Mouse (Mus musculus) MEL (cell line): ENCODE results near the gene Tnfaip2.

Source experiments
- BHLHE40 ChIP-seq: IDR thresholded peaks from 2 replicates; pipeline ENCODE4 v1.6.1; 2012; ENCODE audit warnings: low read depth, mild to moderate bottlenecking, inconsistent platforms, low read length, improper control_type of control experiment, borderline replicate concordance
- CHD2 ChIP-seq: IDR thresholded peaks from 2 replicates; pipeline ENCODE4 v1.6.1; 2011; ENCODE audit warnings: low read length, improper control_type of control experiment
- CTCF ChIP-seq, 3 experiments: IDR thresholded peaks in 2 of 3; conservative IDR thresholded peaks in 1 of 3; 2 replicates each; pipeline ENCODE4 v1.5.1; 2011 to 2012; ENCODE audit warnings: low read length in 3 of 3, low read depth in 2 of 3, mild to moderate bottlenecking in 2 of 3, improper control_type of control experiment in 1 of 3, inconsistent platforms in 1 of 3, mixed read lengths in 1 of 3, moderate library complexity in 1 of 3; ENCODE audit not compliant: control insufficient read depth in 1 of 3, insufficient read depth in 1 of 3, poor library complexity in 1 of 3, severe bottlenecking in 1 of 3
- ETS1 ChIP-seq: IDR thresholded peaks from 2 replicates; pipeline ENCODE4 v1.6.1; 2012; ENCODE audit warnings: low read depth, mild to moderate bottlenecking, inconsistent platforms, low read length, improper control_type of control experiment, moderate library complexity
- GABPA ChIP-seq: IDR thresholded peaks from 2 replicates; pipeline ENCODE4 v1.6.1; 2012; ENCODE audit warnings: low read depth, mild to moderate bottlenecking, inconsistent platforms, low read length, improper control_type of control experiment, moderate library complexity
- GATA1 ChIP-seq: IDR thresholded peaks from 2 replicates; pipeline ENCODE4 v1.6.1; 2011; ENCODE audit warnings: low read depth, low read length, improper control_type of control experiment
- HCFC1 ChIP-seq: IDR thresholded peaks from 2 replicates; pipeline ENCODE4 v1.6.1; 2012; ENCODE audit warnings: low read depth, mild to moderate bottlenecking, inconsistent platforms, low read length, improper control_type of control experiment, moderate library complexity
- MYC ChIP-seq: IDR thresholded peaks from 2 replicates; pipeline ENCODE4 v1.6.1; 2011; ENCODE audit warnings: low read depth, mild to moderate bottlenecking, low read length, improper control_type of control experiment, moderate library complexity
- POLR2A ChIP-seq, 2 experiments: IDR thresholded peaks; 2 replicates each; pipeline ENCODE4 v1.6.1; 2011 to 2012; ENCODE audit warnings: low read length in 2 of 2, mild to moderate bottlenecking in 2 of 2, control low read depth in 1 of 2, improper control_type of control experiment in 1 of 2, low read depth in 1 of 2, moderate library complexity in 1 of 2; ENCODE audit not compliant: control insufficient read depth in 1 of 2, insufficient read depth in 1 of 2, poor library complexity in 1 of 2
- POLR2AphosphoS2 ChIP-seq: IDR thresholded peaks from 2 replicates; pipeline ENCODE4 v1.6.1; 2011; ENCODE audit warnings: low read length, improper control_type of control experiment
- SIN3A ChIP-seq: IDR thresholded peaks from 2 replicates; pipeline ENCODE4 v1.6.1; 2012; ENCODE audit warnings: low read length, improper control_type of control experiment, inconsistent platforms
- TAL1 ChIP-seq: IDR thresholded peaks from 2 replicates; pipeline ENCODE4 v1.6.1; 2012; ENCODE audit warnings: mild to moderate bottlenecking, inconsistent platforms, low read length, moderate library complexity, mixed read lengths
- USF2 ChIP-seq, 2 experiments: IDR thresholded peaks; 2 replicates each; pipeline ENCODE4 v1.6.1; 2011 to 2012; ENCODE audit warnings: improper control_type of control experiment in 2 of 2, low read length in 2 of 2, borderline replicate concordance in 1 of 2, inconsistent platforms in 1 of 2, low read depth in 1 of 2, mild to moderate bottlenecking in 1 of 2; ENCODE audit not compliant: insufficient read depth in 1 of 2

DNA sequence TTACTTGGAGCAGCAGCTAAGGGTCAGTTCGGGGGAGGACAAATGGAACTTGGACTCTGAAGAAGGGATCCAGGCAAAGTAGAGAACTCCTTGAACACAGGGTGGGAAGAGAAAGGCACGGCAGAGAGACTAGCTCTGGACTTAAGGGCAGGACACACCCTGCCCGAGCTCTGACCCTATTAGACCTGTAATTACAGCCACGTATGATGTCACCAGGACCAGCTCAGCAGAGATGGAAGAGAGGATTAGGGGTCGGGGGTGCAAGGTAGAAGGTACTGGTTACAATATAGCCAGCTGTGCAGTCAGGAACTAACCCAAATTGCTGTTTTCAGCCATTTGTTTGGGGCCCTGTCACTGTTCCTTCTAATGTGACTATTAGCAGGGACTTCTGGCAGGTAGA is 19.4 kb upstream of the Tnfaip2 start:
- no peak for TF ChIP-seq POLR2A (IDR thresholded peaks at IDR 0.05; ENCODE audit: control insufficient read depth in 1 of 2, insufficient read depth in 1 of 2, low read depth in 1 of 2, low read length in 2 of 2, poor library complexity in 1 of 2)
- no peak for TF ChIP-seq CTCF (IDR thresholded peaks at IDR 0.05 in 2 of 3, conservative IDR thresholded peaks at IDR 0.05 in 1 of 3; ENCODE audit: control insufficient read depth in 1 of 3, insufficient read depth in 1 of 3, low read depth in 2 of 3, low read length in 3 of 3, poor library complexity in 1 of 3, severe bottlenecking in 1 of 3)
- no peak for TF ChIP-seq GATA1
- TF ChIP-seq POLR2AphosphoS2 = no peak
- TF ChIP-seq HCFC1 = no peak
- TF ChIP-seq CHD2 = no peak
- TF ChIP-seq ETS1 = no peak
- TF ChIP-seq GABPA = no peak
- no peak for TF ChIP-seq BHLHE40
- no peak for TF ChIP-seq SIN3A
- no peak for TF ChIP-seq TAL1
- no peak for TF ChIP-seq USF2 (IDR thresholded peaks at IDR 0.05; ENCODE audit: borderline replicate concordance in 1 of 2, insufficient read depth in 1 of 2, low read depth in 1 of 2, low read length in 2 of 2)
- TF ChIP-seq MYC = no peak
